Mouse (Mus musculus) NIH3T3 (cell line): ENCODE results near the gene Dnah10.
A peak's percentile ranks its signal among the peaks of the same experiment; 100 is the strongest.

Experiments
- DNase-seq: peaks from one replicate; pipeline ENCODE4 v3.0.0-alpha.2; 2012; ENCODE audit warnings: low read depth

The Dnah10 gene

DNA sequence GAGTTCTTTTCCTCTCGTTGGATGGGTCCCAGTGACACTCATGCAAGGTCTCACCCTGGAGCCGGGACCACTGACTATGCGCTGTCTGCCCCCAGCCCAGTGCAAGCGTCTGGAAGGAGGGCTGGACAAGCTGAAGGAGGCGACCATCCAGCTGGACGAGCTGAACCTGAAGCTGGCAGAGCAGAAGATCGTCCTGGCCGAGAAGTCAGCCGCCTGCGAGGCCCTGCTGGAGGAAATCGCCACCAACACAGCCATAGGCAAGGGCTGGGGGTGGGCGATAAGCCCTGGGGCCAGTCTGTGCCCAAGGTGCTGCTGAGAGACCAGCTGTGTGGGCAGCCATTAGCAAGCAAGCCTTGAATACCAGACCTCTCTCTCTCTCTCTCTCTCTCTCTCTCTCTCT is 87.6 kb downstream of the Dnah10 start:
- no peak for DNase-seq

DNA sequence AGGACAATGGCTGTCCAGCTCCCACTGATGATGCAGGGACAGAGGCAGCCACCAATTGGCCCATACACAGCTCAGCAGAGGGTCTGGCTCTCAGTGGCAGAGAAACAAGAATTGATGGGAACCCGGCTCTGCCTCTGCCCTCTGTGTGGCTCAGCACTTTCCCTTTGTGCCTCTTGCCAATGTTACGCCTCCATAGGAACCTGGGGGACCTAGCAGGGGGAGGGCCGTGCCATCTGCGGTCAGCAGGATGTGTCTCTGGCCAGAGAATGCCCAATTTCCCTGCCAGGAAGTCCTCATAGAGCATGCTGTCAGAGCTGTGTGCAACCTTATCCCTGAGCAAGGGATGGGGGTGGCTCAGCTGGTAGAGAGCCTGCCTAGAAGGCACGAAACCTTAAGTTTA is 89.9 kb downstream of the Dnah10 start:
- DNase-seq: peak; percentile 40

DNA sequence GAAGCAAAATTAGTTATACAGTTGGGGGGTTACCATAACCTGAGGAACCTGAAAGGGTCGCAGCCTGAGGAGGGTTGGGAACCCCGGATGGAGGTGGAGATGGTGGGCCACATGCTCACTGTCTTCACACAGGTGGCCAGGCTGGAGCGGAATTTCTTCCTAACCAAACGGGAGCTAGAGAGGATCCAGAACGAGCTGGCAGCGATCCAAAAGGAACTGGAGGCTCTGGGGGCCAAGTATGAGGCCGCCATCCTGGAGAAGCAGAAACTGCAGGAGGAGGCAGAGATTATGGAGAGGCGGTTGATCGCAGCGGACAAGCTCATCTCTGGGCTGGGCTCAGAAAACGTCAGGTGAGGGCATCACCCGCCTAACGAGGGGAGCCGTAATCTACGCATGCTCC is 92.2 kb downstream of the Dnah10 start:
- DNase-seq: no peak

DNA sequence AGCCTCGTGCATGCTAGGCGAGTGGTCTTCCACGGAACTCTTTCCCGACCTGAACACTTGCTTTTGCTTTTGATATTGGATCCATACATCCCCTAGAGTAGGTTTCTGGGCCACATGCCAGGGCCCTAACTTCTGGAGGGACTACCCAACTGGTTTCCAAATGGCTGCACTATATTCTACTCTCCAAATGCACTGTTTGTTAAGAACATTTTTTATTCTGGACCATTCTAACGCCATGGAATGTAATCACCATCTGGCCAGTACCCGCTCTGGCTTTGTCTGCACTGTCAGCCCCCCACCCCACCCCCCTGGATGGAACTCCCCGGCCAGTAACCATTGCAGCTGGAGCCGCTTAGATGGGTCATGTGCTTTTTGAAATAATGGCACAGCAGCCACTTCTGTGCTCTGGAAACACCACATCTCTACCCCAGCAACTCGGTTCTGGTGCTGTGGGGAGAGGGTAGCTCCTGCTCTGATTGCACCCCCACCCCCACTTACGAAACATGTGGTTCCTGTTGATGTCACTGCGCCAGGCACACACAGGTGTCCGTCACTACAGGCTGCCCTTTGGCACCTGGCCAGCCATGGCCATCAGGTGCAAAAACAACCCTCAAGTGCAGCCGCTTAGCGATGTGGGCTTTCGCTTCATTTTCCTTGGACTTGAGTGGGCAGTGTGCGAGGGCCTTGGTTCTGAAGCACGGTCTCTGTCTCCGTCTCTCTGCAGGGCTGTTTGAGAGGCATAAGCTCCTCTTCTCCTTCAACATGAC is 97.4 kb downstream of the Dnah10 start:
- peak; percentile 33 for DNase-seq

DNA sequence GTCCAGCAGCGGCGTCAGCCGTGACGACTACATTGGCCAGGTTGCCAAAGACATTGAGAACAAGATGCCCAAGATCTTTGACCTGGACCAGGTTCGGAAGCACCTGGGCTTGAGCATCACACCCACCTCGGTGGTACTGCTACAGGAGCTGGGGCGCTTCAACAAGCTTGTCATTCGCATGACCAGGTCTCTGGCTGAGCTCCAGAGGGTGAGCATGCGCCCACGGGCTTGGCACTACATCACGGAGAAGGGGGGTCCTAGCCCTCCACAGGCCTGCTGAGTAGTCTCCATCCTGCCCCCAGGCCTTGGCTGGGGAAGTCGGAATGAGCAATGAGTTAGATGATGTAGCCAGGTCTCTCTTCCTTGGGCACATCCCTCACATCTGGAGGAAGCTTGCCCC is 105.4 kb downstream of the Dnah10 start:
- no peak for DNase-seq

DNA sequence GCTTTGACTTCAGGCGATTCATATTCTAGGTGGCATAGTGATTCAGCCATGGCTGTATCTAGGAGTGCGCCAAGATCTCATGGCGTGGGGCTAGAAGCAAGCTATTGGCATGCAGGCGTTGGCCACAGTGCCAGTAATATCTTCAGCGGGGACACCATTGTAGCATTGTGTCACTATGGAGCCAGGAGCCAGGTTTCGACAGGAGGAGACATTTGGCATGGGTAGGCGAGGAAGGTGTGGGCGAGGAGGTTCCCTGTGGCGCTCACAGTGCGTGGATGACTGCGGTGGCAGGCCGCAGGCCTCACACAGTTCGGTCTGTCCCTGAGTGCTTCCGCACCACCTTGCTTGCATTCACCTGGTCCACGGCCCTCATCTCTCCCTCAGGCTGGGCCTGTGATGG is 110.3 kb downstream of the Dnah10 start:
- DNase-seq: no peak

DNA sequence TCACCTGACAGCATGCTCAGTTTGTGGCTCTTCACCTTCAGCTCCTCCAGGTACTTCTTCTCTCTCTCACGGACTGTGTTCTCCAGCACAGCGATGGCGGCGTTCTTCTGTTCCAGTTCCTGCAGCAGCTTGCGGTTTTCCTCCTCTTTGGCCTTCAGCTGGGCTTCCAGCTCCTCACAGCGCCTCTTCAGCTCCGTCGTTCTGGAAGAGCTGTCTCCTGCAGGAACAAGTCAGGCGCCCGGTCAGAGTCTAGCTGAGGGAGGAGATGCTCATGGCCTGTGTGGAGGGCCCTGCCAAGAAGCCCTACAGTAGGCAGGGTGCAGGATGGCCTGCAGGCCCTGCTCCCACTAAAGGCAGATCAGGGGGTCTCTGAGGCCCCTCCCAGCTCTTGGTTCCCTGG is 111.2 kb downstream of the Dnah10 start:
- DNase-seq: no peak

DNA sequence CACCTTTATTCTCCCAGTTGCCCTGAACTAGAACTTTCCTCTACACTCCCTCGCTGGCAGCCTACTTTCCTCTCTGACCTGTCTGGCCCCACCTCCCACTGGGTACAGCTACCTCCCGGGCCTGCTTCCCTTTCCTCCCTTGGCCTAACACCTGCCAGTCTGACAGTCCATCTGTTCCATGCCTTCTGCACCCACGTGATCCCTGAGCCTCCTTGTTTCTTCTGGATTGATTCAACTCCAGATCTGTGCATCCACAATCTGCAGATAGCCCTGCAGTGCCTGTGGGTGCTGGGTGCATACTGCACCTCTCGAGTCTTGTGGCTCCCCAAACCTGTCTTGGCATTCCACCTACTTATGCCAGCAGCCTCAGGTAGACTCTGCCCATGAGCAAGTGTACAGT is 111.7 kb downstream of the Dnah10 start:
- no peak for DNase-seq

DNA sequence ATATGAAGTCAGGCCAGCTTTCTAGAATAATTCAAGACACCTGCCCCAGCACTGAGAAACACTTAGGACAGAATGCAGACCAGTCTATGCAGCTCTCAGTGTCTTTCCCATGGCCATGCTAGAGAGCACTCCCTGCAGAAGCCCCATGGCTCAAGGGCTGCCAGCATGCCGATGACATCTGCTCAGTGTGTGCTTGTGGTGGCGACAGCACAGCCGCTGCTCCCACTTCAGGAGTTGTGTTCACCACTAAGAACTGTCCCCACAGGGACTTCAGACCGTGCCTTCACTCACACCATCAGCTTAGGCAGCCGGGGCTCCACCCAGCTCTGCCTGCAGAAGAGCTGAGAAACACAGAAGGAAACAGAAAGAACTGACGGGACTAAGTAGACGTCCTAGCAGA is 115.3 kb downstream of the Dnah10 start:
- DNase-seq: no peak

DNA sequence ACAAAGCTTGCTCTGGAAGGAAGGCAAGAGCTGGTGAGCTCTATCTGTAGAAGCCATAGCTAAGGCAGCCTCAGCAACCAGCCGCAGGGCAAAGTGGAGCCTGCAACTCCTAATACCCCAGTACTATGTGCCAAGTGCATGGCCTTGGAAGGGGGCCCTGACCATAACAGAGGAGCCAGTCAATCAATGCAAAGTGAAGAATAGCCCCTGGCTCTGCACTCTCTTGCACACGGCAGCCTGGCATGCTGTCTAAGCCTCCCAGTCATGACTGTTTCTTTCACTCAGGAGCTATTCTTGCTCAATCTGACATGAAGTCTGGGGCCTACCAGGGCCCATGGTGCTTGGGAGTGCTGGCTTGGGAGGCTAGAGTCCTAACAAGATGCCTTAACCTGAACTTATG is 115.8 kb downstream of the Dnah10 start:
- DNase-seq: peak; percentile 67

DNA sequence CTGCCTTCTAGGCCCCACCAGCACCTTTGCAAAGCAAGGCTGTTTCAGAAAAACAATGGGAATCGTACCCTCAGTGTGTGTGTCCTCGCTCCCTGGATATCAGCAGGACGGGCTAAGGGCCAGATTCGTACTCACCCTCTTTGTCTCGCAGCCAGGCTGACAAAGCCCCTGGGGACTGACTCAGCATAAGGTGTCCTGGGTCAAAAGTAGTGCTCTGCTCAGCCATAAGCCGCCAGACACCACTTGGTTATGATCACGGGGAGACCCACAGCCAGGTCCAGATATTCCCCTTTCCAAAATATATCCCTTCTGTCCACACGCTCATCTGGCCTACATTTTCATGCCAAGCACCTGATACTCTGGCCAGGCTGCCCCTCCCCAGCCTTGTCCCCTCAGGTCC is 118.5 kb downstream of the Dnah10 start:
- peak; percentile 73 for DNase-seq

DNA sequence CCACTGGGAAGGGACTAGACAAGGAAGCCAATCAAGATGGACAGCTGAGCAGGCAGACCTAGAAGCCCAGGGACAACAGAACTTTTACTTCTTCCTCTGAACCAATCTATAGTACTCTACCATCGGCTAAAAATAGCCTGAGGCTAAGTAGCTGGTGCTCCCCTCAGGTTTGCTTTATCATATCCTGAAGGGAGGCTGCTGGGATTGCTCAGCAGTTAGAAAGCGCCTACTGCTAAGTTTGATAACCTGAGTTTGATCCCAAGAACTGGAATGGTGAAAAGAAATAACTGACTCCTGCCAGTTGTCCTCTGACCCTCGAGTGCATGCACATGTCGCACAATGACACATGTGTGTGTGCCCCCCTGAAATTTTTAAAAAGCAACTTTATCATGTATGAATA is 120.0 kb downstream of the Dnah10 start:
- DNase-seq: no peak

DNA sequence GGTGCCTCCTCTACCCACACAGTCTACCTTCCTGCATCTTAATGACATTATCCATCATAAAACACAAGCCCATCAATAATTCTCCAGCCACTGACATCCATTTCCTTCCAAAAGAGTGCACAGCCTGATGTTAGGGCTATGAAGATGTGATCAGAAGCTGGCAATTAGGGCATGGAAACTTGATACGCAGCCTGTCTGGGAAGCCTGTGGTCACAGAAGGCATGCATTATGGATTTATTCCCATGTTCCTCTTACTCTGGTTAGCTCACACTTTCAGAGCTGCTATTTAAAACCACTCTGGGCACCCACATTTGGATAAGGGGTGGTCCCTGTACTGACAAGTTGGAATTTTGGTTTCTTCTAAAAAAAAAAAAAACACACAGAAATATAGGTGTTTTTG is 122.1 kb downstream of the Dnah10 start:
- DNase-seq: peak; percentile 59

DNA sequence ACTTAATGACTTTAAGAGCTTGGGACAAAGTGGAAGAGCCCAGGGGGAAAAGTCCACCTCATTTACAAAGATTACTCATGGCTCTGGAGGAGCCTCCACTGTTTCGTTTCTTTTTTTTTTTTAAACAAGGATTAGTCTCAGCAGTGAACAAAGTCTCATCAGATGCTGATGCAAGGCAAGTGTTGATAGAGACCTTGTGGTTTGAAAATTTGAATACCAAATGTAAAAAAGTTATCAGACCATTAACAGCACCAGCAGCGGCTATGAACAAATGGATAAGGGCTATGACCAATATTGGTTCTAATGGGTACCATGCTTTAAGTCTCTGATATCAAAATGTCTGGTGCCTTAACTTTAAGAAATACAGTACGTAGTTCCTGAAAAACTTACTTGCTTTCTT is 124.1 kb downstream of the Dnah10 start:
- no peak for DNase-seq

DNA sequence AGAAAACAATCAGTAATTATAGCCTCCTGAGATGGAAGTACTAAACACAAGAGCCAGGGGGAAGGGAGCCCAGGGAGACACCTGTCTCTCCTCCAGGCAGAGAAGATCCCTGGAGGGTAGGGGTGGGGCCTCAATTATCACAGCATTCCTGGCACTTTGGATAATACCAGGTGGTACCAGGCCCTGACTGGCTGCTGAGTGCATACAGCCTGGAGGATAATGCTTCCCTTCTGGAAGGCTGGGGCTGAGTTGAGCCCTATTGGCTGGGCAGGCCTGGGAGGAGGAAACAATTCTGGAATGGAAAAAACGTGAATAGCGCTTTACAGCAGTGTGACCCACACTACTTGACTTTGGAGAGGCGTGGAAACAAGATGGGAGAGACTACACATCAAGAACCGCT is 126.7 kb downstream of the Dnah10 start:
- no peak for DNase-seq

DNA sequence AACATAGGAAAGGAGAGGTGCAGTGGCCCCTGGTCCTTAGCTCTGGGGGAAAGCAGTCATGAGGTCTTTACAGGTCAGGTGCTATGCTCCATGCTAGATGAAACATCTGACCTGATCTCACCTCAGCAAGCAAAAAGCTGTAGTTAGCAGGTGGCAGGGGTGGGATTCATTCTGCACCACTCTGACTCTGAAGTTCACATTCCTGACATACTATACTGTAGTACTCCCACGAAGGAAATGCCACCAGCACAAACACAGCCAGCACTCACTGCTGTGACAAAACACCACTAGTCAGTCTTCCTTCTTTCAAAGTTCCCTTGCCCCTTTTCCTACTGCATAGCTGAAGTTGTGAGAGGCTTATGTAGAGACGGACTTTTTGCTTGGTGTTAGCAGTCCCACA is 127.4 kb downstream of the Dnah10 start:
- DNase-seq: no peak

DNA sequence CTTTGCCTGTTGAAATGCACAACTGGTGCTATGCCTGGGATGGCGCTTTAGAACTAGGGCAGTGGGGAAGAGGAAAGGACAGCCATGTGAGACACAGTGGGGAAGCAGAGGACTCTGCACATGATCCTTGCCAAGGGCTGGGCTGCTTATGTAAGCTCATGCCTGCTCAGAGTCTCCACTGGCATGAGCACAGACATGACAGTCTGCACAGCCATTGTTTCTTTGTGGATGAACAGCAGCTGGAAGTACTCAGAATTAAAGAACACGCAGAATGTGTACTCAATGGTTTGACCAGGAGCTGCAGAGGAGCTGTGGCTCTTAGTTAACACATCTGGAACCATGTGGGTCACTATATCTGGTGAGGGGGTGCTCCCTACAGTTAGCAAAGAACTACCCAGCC is 128.2 kb downstream of the Dnah10 start:
- no peak for DNase-seq

DNA sequence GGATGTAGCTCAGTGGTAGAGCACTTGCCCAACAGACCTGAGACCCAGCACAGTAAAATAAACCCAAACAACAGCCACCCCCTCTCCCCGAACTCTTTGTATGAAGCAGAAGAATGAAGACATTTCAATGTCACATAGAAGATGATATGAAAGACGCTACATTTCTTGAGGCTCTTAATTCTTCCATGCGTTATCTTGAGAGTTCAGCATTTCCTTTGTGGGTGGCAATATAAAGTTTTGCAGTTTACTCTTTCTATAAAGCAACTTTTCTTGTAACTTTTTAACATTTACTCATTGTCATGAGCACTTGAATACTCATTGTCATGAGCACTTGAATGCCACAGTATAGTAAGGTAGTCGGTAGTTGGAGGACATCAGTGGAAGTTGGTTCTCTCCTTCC is 129.3 kb downstream of the Dnah10 start:
- no peak for DNase-seq

DNA sequence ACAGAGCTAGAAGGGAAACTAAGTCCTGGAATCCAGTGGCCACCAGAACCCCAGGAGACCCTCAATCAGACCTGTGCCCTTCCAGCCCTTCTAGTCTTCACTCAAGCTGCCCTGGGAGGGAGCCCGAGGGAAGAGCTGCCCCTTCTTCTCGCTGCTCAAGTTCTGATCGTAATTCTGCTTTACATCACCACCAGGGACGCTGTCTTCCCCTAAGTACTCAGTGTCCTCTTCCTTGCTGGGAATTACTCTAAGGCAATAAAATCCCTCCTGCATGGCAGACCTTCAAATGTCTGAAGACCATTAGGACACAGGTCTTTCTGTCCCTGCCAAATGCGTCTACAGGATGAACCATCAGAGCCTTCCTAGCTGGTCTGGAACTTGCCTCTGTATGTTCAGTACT is 135.1 kb downstream of the Dnah10 start:
- peak; percentile 35 for DNase-seq

DNA sequence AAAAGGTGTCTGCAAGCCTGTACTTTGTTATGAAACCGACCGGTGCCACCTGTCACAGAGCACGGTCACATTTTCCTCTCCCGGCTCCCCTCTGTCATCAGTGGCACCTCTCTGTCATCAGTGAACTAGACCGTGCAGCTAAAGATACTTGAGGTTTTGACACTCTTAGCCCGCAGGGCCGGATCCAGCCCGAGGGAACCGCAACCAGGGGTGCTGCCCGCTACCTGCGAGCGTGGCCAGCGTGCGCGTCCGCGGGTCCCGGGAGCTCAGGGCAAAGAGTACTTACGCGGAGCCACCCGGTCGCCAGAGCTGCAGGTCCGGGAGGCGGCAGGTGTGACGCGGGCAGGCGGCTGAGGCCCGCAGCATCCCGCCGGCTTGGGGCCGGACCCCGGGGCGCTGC is 136.6 kb downstream of the Dnah10 start:
- no peak for DNase-seq

DNA sequence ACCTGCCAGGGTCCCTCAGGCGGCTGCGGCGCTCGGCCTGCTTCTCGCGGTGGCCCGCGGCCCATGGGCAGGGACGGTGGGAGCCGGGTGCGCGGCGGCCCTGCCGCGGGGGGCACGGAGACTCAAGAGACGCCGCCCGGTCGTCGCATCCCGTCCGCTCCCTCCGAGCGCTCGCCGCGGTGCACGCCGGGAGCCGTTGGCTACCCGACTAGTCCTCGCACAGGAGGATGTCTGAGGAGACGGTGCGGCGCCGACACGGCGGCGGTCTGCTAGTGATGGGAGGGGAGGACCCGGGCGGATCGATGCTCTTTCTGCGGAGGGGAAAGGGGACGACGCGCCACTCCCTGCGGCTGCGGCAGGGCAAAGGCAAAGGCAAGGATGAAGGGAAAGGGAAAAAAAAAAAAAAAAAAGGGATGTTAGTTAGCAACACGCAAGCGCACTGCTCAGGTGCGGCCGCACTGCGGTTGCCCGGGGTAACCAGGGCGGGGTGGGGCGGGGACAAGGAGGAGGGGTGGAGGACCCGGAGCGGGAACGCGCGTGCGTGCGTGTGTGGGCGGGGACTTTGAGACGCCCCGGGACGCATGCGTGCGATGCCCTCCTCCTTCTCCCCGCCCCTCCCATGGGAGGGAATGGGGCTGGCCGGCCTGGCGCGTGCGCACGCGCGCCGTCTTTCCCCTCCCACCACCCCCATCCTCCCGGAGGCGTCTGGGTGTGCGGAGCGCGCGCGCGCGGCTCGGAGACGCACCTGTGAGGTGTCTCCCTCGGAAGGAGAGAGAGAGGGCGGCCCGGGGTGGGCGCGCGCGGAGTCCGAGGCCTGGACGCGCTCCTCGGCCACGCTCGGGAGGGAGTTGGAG is 137.4 kb downstream of the Dnah10 start, which contains the start of the genes Ccdc92 and Zfp664:
Gene Ccdc92, minus strand, starts transcription at position 412 of the 854 bp plus-strand sequence.
Gene Zfp664, plus strand, starts transcription at position 679 of the 854 bp plus-strand sequence.
- DNase-seq: peak; percentile 100

DNA sequence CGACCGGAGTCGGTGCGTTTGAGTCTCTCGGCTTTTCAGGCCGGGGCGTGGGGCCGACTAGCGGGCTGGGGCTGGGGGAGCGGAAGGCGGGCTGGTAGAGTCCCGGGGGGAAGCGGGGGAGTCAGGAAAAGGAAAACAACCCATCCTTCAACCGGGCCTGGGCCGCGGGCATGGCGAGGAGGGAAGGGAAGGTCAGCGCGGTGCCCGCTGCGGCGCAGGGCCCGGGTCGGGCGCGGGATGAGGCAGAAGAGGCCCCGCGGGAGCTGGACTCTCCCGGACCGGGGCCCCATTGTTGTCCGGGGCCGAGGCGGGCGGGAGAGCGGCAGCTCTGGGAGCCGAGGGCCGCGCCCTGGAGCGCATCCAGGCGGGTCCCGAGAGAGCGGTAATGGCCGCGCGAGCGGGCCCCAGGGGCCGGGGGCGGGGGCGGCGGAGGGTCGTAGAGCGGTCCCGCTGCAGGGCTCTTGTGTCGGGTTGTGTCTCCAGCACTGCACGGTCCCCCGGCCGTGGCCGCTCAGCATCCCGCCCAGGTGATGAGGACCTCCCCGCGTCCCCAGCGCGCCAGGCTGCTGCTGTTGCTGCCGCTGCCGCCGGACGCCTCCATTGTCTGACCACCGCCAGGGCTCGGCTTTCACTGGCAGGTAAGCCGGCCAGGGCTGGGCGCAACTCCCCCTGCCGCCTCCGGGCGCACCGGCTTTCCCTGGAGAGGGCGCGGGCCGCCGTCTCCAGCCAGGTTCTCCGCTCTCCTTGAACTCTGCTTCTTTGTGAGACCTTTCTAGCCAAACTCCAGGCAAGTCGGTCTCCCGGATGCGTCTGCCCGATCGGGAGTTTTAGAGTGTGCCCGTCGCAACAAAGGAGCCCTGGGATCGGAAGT is 138.2 kb downstream of the Dnah10 start:
- peak; percentile 57 for DNase-seq
